Mouse (Mus musculus) midbrain, postnatal 0 days (tissue): ENCODE measurements around the gene Cntn3. TPM values are rescaled to one million over a fixed set of nuclear protein-coding genes. Genes with fewer than 3 reads are reported as not detected.

ENCODE experiments used
- ATAC-seq: fragments of 200-750 bp; cut with Nextera tagmentation; 2 replicates; pipeline ENCODE4 v1.8.0; 2017; ENCODE audit warnings: moderate number of reproducible peaks, mild to moderate bottlenecking, moderate TSS enrichment, moderate library complexity; ENCODE audit not compliant: low FRiP score
- DNase-seq: peaks from one replicate; pipeline ENCODE4 v3.0.0-alpha.2; 2015; ENCODE audit warnings: low spot score
- H3K27ac ChIP-seq: fragments of 300-500 bp; sonication (generic); 2 replicates; pipeline ENCODE4 v1.5.1; 2014; ENCODE audit warnings: low read depth, mild to moderate bottlenecking, low read length, mixed read lengths
- H3K27me3 ChIP-seq: fragments of 300-500 bp; sonication (generic); 2 replicates; pipeline ENCODE4 v1.6.1; 2014; ENCODE audit warnings: low read length, control low read depth, mixed read lengths; ENCODE audit not compliant: insufficient read depth
- H3K36me3 ChIP-seq: fragments of 300-500 bp; sonication (generic); 2 replicates; pipeline ENCODE4 v1.6.1; 2014; ENCODE audit warnings: low read length, control low read depth, mixed read lengths; ENCODE audit not compliant: insufficient read depth
- H3K4me1 ChIP-seq: fragments of 300-500 bp; sonication (generic); 2 replicates; pipeline ENCODE4 v1.6.1; 2014; ENCODE audit warnings: mild to moderate bottlenecking, control low read depth, antibody characterized with exemption, low read length, mixed read lengths; ENCODE audit not compliant: insufficient read depth
- H3K4me2 ChIP-seq: fragments of 300-500 bp; sonication (generic); 2 replicates; pipeline ENCODE4 v1.6.1; 2014; ENCODE audit warnings: low read depth, mild to moderate bottlenecking, low read length, mixed read lengths; ENCODE audit not compliant: poor library complexity, severe bottlenecking
- H3K4me3 ChIP-seq: fragments of 300-500 bp; sonication (generic); 2 replicates; pipeline ENCODE4 v1.5.1; 2014; ENCODE audit warnings: low read depth, mild to moderate bottlenecking, low read length, moderate library complexity
- H3K9ac ChIP-seq: fragments of 300-500 bp; sonication (generic); replicated peaks from 2 replicates; pipeline ENCODE4 v1.6.1; 2014; ENCODE audit warnings: mild to moderate bottlenecking, low read length, moderate library complexity, mixed read lengths; ENCODE audit not compliant: poor library complexity, severe bottlenecking
- H3K9me3 ChIP-seq: fragments of 300-500 bp; sonication (generic); 2 replicates; pipeline ENCODE4 v1.6.1; 2016; ENCODE audit warnings: low read length, control low read depth
- CTCF ChIP-seq: IDR thresholded peaks from 2 replicates; pipeline ENCODE4 v1.5.1; 2016; ENCODE audit warnings: antibody characterized with exemption, mild to moderate bottlenecking
- WGBS: fragments of 180-500 bp; shearing (Covaris S2); extraction: QIAGEN DNeasy Blood & Tissue Kit; methylation state at CpG from one replicate; pipeline ENCODE4 v1.1.7; 2014; 5-methylcytosine and 5-hydroxymethylcytosine counted together
- polyA plus RNA-seq: library from polyadenylated mRNA; unstranded; fragments of >200 nt; fragmentation: Nextera tagmentation; extraction: Ambion mirVana; gene quantifications from 2 replicates; pipeline ENCODE4 v1.2.1, GENCODE M21; 2015
- total RNA-seq: library from RNA; depleted of rRNA; stranded (reverse); fragments of >200 nt; gene quantifications from 2 replicates; pipeline ENCODE4 v1.2.3, GENCODE M21; 2014

Gene Cntn3
- total and polyA plus RNA-seq, 2 experiments from 2014 or later: 3.0 to 8.8 TPM

DNA sequence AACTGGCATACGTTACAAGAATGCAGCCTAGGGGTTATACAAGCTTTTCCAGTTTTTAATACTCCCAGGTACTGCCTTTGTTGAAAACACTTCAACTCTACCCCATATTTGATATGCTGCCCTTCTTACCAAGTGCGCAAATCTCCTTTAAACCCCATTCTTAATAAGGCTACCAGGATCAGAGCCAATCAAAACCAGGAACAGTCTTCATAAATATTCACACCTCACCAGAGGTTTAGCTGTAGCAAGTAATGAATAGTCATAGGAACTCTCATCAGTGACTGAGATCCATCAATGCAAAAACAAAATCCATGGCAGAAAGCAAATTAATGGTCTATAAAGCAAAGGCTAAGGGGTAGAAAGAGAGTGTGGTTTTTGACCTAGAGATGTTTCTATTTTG lies 10.7 kb upstream of the Cntn3 start:
- no peak for ATAC-seq
- no peaks in the 10 kb centered on the region for H3K9me3 ChIP-seq
- no peak overlapping the region for H3K9ac ChIP-seq
- no peak overlapping the region for H3K4me3 ChIP-seq
- no peak overlapping the region for H3K4me2 ChIP-seq
- H3K27ac ChIP-seq: no peak overlapping the region
- H3K27me3 ChIP-seq: no peaks in the 10 kb centered on the region
- DNase-seq: no peak
- no peaks in the 10 kb centered on the region for H3K4me1 ChIP-seq
- no peaks in the 10 kb centered on the region for H3K36me3 ChIP-seq
- WGBS: 48% methylated on average over 2 of the region's 2 CpGs
- TF ChIP-seq CTCF: no peak

- no peak for DNase-seq
- no peaks in the 10 kb centered on the region for H3K4me1 ChIP-seq
- H3K9ac ChIP-seq: no peak overlapping the region
- H3K36me3 ChIP-seq: no peaks in the 10 kb centered on the region
- 71% methylated on average over 1 of the region's 1 CpGs for WGBS
- H3K27ac ChIP-seq: no peak overlapping the region
- no peak for TF ChIP-seq CTCF
- no peaks in the 10 kb centered on the region for H3K9me3 ChIP-seq
- no peaks in the 10 kb centered on the region for H3K27me3 ChIP-seq
- no peak for ATAC-seq
- no peak overlapping the region for H3K4me2 ChIP-seq
- H3K4me3 ChIP-seq: no peak overlapping the region
Observed at GRCm38 (mm10) chr6:102567496-102567895, 5.4 kb downstream of the Cntn3 start.

DNA sequence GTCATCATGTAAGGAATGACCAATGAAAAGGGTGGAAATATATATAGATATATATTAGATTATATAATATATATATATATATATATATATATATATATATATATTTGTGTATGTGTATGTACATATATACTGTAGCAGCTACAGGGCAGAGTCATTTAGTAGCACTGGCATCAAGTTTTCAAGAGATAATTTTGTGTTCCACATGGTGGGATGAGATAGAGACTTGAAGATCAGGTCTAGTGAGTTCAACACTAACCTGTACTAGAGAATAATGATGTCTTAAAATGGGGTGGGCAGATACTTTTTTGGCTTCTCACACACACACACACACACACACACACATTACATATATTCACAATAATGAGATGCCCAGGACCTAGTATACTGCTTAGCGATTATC lies 7.7 kb downstream of the Cntn3 start:
- H3K4me2 ChIP-seq: no peak overlapping the region
- H3K27me3 ChIP-seq: no peaks in the 10 kb centered on the region
- no peak overlapping the region for H3K27ac ChIP-seq
- no peaks in the 10 kb centered on the region for H3K4me1 ChIP-seq
- ATAC-seq (no peak), DNase-seq (no peak)
- TF ChIP-seq CTCF: no peak
- H3K9ac ChIP-seq: no peak overlapping the region
- 97% methylated on average over 1 of the region's 1 CpGs for WGBS
- H3K9me3 ChIP-seq: no peaks in the 10 kb centered on the region
- H3K4me3 ChIP-seq: no peak overlapping the region
- H3K36me3 ChIP-seq: no peaks in the 10 kb centered on the region

DNA sequence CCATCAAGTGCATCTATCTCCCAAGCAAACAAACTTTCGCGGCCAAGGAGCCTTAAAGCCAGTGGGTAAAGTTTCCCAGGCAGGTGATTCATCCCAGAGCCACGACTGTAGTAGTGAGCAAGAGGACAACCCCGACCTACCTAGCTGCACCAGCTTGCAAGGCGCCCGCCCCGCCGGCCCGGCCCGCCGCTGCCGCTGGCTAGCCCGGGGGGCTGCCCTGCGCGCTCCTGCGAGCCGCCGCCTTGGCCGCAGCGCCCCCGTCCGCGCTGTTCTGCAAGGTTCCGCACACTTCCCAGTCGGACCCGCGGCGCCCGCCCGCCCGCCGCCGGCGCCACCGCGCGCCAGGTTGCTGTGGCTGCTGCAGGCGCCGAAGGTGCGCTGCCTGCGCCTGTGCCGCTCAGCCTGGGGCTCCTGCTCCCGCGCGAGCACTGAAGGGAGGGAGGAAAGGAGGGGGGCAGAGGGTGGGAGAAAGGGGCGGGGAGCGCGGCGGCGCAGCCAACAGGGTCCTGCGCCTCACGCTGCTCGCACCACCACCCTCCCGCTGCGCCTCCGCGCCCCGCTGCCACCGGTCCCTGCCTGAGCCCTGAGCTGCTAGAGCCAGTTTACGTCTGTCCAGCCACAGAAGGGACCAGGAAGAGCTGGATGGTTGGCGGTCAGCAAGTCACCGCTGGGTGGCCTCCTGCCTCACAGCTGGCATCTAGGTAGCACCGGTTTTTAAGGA lies 8.7 kb downstream of the Cntn3 start:
- under 1% methylated on average over 51 of the region's 63 CpGs for WGBS
- Histone ChIP-seq H3K4me3 (peak overlapping the region; percentile 73), H3K9ac (peak overlapping the region; percentile 56), H3K27ac (peak overlapping the region; percentile 33), H3K9me3 (no peaks in the 10 kb centered on the region), H3K36me3 (no peaks in the 10 kb centered on the region), H3K4me2 (peak overlapping the region; percentile 80), H3K4me1 (no peaks in the 10 kb centered on the region), H3K27me3 (no peaks in the 10 kb centered on the region)
- DNase-seq: peak; percentile 82
- peak; percentile 71 for TF ChIP-seq CTCF
- ATAC-seq: peak; percentile 96

DNA sequence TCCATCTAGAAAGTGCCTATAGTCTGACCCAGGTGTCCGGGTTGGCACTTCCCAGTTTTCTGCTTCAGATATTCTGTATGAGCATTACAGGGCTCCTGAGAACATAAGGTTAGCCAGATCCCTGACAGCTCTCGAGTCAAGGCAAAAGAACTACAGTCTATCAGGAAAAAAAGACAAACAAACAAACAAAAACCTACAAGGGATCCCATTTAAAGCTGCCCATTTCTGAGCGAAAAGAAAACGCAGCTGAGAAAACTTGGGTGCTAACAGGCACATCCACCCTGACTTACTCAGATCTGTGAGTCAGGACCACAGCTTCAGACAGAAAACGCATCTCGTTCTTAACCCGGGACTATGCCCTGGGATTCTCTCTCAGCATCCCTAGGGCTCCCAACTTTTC lies 9.5 kb downstream of the Cntn3 start:
- Histone ChIP-seq H3K4me2 (peak overlapping the region; percentile 80), H3K9ac (peak overlapping the region; percentile 56), H3K27ac (no peak overlapping the region), H3K27me3 (no peaks in the 10 kb centered on the region), H3K4me1 (no peaks in the 10 kb centered on the region), H3K36me3 (no peaks in the 10 kb centered on the region), H3K4me3 (peak overlapping the region; percentile 73), H3K9me3 (no peaks in the 10 kb centered on the region)
- WGBS: 4% methylated on average over 7 of the region's 7 CpGs
- ATAC-seq: no peak
- no peak for DNase-seq
- no peak for TF ChIP-seq CTCF

DNA sequence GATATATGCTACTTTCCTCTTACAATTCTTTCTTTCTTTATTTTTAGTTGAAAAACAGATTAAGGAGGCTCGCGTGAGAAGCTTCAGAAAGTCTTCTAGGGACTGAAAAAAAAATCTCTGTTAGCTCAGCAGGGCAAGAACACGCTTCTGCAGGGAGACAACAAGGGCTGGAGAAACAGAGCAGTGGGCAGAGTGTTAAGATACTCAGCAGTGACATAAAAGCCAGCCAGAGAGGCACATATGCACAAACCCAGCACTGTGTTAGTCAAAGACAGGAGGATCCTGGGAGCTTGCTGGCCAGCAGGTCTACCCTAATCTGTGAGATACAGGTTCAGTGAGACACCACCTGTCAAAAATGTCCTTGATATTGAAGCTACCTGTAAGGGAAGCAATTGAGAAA lies 15.4 kb downstream of the Cntn3 start:
- Histone ChIP-seq H3K4me3 (no peak overlapping the region), H3K9me3 (no peaks in the 10 kb centered on the region), H3K4me1 (no peaks in the 10 kb centered on the region), H3K9ac (no peak overlapping the region), H3K27me3 (no peaks in the 10 kb centered on the region), H3K36me3 (no peaks in the 10 kb centered on the region), H3K27ac (no peak overlapping the region), H3K4me2 (no peak overlapping the region)
- no peak for ATAC-seq
- TF ChIP-seq CTCF: no peak
- 68% methylated on average over 3 of the region's 3 CpGs for WGBS
- DNase-seq: no peak
